Mouse (Mus musculus) brain, embryonic 14.5 days (tissue): ENCODE measurements around the gene Erbb4.

Source experiments
- CTCF ChIP-seq: fragments of 200-500 bp; IDR thresholded peaks from 2 replicates; pipeline ENCODE4 v1.5.1; 2012; ENCODE audit warnings: inconsistent platforms, mild to moderate bottlenecking, moderate library complexity, borderline replicate concordance; ENCODE audit not compliant: insufficient read depth, insufficient read length; ENCODE audit errors: extremely low read depth
- POLR2A ChIP-seq: fragments of 200-500 bp; IDR thresholded peaks from 2 replicates; pipeline ENCODE4 v1.6.1; 2012; ENCODE audit warnings: mild to moderate bottlenecking, inconsistent platforms, borderline replicate concordance; ENCODE audit not compliant: poor library complexity, insufficient read depth, insufficient read length, severe bottlenecking; ENCODE audit errors: extremely low read depth

GRCm38 (mm10) chr1:68049856-68050255 is 1058.0 kb downstream of the Erbb4 start:
- TF ChIP-seq POLR2A (no peak), CTCF (no peak)
